Mouse (Mus musculus): ENCODE measurements around the gene Gm10553.
"Not testable (repeated sequence)": the region's sequence is repeated elsewhere in the genome, so short reads cannot be mapped to it uniquely, and the experiment has no call there.

DNA sequence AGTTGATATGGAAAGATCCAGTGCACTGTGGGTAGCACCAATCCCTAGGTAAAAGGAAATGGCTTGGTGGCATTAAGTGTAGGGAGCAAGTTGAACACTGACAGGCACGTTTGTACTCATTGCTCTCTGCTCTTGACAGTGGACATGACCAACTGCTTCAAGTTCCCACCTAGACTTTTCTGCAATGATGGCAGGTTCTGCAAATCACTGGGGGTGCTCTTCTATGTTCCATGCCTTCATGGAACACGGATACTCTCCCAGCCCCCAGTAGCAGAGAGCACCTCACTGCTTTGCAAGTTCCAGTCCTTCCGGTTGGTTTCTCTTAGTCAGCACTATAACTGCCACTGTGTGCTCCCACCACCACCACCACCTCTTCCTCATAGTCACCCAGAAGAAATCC lies 14.1 kb downstream of the Gm10553 start:
- TF ChIP-seq CTCF, EP300 (IDR thresholded peaks at IDR 0.05; ENCODE audit: low read depth): not testable (repeated sequence)

All from heart, postnatal 0 days (tissue).